Mouse (Mus musculus) heart, postnatal 14 days (tissue): ENCODE measurements around the gene Cd84. TPM values are rescaled to one million over a fixed set of nuclear protein-coding genes. Genes with fewer than 3 reads are reported as not detected.
"Not testable (repeated sequence)": the region's sequence is repeated elsewhere in the genome, so short reads cannot be mapped to it uniquely, and the experiment has no call there.

ENCODE experiments used
- DNase-seq, 2 experiments: peaks; one replicate each; pipeline ENCODE4 v3.0.0; 2021 to 2022
- intact Hi-C: fragments of 180-260 bp; cut with DNase I; formaldehyde crosslinking; loops from one replicate; pipeline ENCODE4 v1.15.1; 2025
- long read RNA-seq, 2 experiments: library from polyadenylated mRNA; stranded (forward); transcript quantifications; one replicate each; pipeline ENCODE4 v2.0.0; 2021
- total RNA-seq, 2 experiments: library from RNA; stranded (reverse); gene quantifications; 2 replicates each; pipeline ENCODE4 v1.2.3; 2021

Gene Cd84
- 1 to 10 TPM; 2.9 to 3.1 TPM for total RNA-seq
- long read RNA-seq, experiment 1, partial matches to known transcripts, result 1 of 1 reads
- long read RNA-seq, experiment 1, other reads (novel, unspliced or antisense), result 0 of 1 reads
- long read RNA-seq, experiment 2, result 0 reads

- intact Hi-C loops, result no loop called here
- DNase-seq, result no peak
These were observed at the start of gene Cd84 for GRCm38 (mm10) chr1:171839488-171839887. Cd84 (plus strand) TSS chr1:171839697.

DNA sequence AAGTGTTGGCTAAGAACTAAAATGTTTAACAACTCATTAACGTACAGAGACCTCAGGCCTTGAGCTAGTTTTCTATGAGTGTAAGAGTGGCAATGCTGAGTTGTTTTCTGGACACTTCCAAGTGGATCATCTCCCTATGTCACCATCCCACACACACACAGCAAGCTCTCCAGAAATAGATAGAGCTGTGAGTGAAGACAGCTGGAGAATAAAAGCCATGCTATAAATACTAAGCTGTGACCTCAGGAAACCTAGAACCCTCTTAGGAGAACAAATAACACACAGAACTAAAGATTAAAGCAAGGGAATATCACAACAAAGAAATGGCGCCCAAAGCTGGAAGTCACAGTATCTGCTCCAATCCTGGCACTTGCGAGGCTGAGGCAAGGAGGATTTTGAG lies 48.0 kb upstream of the Cd84 start:
- intact Hi-C loops, result no loop called here
- no peak for DNase-seq

- DNase-seq, result no peak
- intact Hi-C loops, result no loop called here
These were observed 43.3 kb upstream of the Cd84 start for GRCm38 (mm10) chr1:171796185-171796584.

GRCm38 (mm10) chr1:171797840-171798239 lies 41.7 kb upstream of the Cd84 start:
- intact Hi-C loops, result no loop called here

GRCm38 (mm10) chr1:171799648-171800047 lies 39.8 kb upstream of the Cd84 start:
- DNase-seq, result no peak
- intact Hi-C loops, result no loop called here

More at GRCm38 (mm10) chr1:171797840-171798239, 41.7 kb upstream of the Cd84 start:
- DNase-seq, result no peak

DNA sequence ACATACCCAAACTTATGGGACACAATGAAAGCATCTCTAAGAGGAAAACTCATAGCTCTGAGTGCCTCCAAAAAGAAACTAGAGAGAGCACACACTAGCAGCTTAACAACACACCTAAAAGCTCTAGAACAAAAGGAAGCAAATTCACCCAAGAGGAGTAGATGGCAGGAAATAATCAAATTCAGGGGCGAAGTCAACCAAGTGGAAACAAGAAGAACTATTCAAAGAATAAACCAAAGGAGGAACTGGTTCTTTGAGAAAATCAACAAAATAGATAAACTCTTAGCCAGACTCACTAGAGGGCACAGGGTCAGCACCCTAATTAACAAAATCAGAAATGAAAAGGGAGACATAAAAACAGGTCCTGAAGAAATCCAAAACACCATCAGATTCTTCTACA lies 28.4 kb upstream of the Cd84 start:
- intact Hi-C loops, result loop anchor here (10.0 kb wide), 1 partner anchor 504 kb away; no protein-coding TSS in a partner anchor
- not testable (repeated sequence) for DNase-seq

- intact Hi-C loops, result loop anchor here (5.0 to 10.0 kb wide), 2 partner anchors 187 to 499 kb away; no protein-coding TSS in a partner anchor
These were observed 23.7 kb upstream of the Cd84 start for GRCm38 (mm10) chr1:171815545-171816439.

DNA sequence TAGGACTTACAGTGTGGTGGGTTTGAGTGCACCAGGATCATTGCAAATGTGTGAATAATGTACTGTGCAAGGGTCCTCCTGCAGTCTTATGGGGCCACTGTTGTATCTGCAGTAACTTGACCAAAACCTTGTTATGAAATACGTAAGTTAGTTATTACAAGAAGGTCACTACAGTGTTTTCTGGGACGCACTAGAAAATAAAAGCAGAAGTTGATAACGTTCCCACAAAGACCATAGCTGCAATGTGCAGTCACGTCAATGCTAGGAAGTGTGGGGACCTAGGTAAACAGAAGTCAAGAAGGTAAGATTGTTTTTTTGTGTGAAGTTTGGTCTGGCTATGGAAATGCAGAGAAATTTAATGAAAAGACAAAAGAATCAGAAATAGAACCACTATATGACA lies 22.5 kb upstream of the Cd84 start:
- intact Hi-C loops, result loop anchor here (5.0 to 10.0 kb wide), 2 partner anchors 185 to 498 kb away; no protein-coding TSS in a partner anchor

More at GRCm38 (mm10) chr1:171815545-171816439, 23.7 kb upstream of the Cd84 start:
- peak in 1 of 2 experiments; percentile 31 for DNase-seq

DNA sequence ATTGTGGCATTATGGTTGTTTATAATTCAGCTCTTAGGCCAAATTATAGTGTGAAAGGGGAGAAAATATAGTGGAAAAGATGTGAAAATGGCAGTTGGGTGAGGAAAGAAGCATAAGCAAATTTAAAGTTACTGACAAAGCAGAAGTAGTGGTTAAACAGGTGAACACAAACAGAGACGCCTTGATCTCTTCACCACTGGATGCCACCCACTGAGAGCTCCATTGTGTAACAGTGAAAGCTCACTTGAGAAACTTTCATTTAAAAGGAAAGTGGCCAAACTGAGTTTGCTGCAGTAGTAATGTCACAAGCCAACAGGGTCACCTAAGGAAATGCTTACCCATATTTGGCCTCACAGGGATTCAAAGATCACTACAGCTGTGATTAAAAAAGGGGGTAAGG lies 18.2 kb upstream of the Cd84 start:
- intact Hi-C loops, result no loop called here
- DNase-seq, result no peak

More for the DNA sequence above, 22.5 kb upstream of the Cd84 start:
- no peak for DNase-seq

- intact Hi-C loops, result no loop called here
- DNase-seq, result no peak
These were observed 14.0 kb upstream of the Cd84 start for GRCm38 (mm10) chr1:171825462-171825861.

DNA sequence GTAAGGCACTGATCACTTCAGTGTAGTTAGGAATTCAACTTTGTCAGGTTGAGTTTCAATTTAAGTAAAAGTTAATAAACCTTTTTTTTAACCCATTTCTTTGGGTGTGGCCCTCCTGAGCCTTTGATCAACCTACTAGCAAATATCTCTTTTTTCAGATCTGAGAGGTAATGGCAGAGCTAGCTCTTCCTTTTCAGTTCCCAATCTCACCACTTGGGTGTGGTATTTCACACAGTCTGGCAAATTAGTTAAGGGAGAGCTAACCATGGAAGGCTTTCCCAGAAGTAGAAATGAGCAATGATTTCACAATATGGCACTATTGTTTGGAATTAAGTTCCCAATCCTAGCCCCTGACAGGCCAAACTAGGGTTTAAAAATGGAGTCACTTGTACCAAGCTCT lies 13.3 kb upstream of the Cd84 start:
- intact Hi-C loops, result no loop called here

DNA sequence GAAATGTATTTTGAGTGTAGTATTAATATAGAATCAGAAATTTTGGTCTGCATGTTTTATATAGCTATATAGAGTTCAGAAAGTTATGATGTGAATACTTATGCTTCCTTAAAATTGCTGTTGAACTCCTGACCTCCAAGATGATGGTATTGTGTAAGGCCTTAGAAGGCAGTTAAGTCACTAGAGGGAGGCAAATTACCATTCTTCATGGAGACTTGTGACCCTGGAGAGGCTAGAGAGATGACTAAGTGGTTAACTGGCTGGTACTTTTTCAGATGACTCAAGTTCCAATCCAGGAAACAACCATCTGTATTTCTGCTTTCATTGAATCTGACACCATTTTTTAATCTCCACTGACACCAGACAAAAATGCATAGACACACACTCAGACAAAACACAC lies 11.8 kb upstream of the Cd84 start:
- intact Hi-C loops, result no loop called here
- DNase-seq, result no peak

More for the DNA sequence above, 13.3 kb upstream of the Cd84 start:
- peak in 1 of 2 experiments; percentile 14 for DNase-seq

DNA sequence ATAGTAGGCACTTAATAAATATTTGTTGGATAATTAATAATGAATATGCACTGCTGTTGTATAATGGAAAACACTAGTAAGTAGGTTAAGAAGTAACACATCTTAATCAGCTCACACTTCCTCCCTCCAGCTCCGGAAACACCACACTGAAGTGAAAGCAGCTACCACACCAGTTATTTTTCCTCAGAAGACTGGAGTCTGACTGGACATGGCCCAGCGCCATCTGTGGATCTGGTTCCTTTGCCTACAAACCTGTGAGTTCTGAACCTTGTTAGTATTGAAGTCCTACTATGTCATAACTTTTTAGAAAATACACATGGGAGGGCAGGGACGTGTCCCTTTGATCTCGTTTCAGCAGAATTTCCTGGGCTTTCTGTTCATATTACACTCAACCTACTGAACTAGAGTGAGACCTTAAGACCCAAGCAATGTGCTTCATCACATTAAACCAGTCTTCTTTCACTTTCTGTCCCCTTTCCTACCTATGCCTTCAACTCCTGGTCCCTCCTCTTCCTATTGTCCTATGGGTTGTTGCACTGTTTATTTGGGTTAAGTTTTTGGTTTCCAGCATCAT lies 1.0 kb downstream of the Cd84 start:
- intact Hi-C loops, result no loop called here
- DNase-seq, result peak; percentile 8 to 10

- DNase-seq, result no peak
- intact Hi-C loops, result no loop called here
These were observed 5.7 kb downstream of the Cd84 start for GRCm38 (mm10) chr1:171845035-171845754.

GRCm38 (mm10) chr1:171848201-171848600 lies 8.7 kb downstream of the Cd84 start:
- intact Hi-C loops, result no loop called here
- no peak for DNase-seq

DNA sequence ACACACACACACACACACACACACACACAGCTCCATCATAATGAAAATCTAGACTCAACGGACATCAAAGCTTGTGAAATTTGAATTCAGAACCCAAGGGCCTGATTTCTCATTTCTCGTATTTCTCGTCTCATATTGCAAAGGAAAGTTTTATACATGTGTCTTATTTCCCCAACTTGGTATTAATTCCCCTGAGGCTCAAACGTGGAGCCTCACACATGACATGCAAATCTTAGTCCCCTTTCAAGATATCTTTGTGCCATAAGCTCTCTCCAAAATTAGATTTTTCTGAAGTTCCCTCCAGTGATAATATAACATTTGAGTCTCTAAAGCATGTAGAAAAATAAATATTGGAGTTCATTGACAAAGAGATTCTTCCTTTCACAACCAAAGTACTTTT lies 9.3 kb downstream of the Cd84 start:
- intact Hi-C loops, result no loop called here
- no peak for DNase-seq

DNA sequence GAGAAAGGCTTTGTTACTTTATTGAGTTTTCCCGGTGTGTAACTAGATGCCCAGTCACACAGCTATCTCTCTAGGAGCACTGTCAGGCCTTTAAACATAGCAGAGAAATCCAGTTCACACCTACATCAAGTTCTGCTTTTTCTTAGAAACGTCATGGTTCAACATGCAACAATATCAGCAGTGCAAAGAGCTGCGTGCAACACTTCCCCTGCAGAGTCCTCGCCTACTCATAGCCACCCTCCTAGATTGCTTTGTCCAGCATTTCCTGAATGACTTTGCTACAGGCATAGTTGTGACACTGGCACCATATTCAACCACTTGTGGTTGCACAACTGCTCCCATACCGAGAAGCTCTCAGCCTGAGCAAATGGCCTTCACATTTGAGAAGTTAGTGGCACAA lies 10.0 kb downstream of the Cd84 start:
- intact Hi-C loops, result no loop called here
- DNase-seq, result peak in 1 of 2 experiments; percentile 3

- DNase-seq, result no peak
- intact Hi-C loops, result no loop called here
These were observed 26.0 kb downstream of the Cd84 start for GRCm38 (mm10) chr1:171865467-171865866.

- no peak for DNase-seq
- intact Hi-C loops, result no loop called here
These were observed 47.5 kb downstream of the Cd84 start for GRCm38 (mm10) chr1:171886989-171887388.

DNA sequence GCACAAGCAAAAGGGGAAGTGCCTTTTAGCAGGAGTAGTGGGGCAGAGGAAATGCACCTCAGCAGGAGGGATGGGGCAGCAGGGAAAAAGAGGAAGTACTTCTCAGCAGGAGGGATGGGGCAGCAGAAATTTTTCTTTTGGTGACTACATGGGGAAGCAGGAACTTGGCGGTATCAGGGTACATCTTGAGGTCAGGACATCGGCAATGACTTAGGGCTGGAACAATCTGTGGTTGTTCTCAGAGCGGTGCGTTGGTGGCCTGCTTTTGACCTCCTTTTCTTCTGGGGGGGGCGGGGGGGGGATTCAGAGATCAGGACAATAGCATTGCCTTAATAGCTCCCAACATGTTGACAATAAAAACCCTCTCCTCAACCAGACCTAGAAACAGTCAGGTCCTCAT lies 55.9 kb downstream of the Cd84 start, which contains the start of gene Gm10521:
Gene Gm10521 (plus strand): TSS at position 301 of the 400 bp plus-strand sequence.
- DNase-seq, intact Hi-C loops: not testable (repeated sequence)
